Mouse (Mus musculus) splenic B cell, adult 2 months (primary cell): ENCODE measurements at regions not wholly inside any gene's neighbourhood (a gene's known extent, or its start where the extent isn't known, plus 50 kb on each side); places are given as distances from the start of the nearest gene placed in this dataset.

Experiments used
- DNase-seq: peaks from one replicate; pipeline ENCODE4 v3.0.0-alpha.2; 2011; ENCODE audit warnings: low read depth, low spot score
- H3K27me3 ChIP-seq: 2 replicates; pipeline ENCODE4 v1.6.1; 2012; ENCODE audit warnings: mild to moderate bottlenecking, low read length, moderate library complexity, mixed read lengths; ENCODE audit not compliant: control insufficient read depth, poor library complexity, insufficient read depth, severe bottlenecking
- H3K36me3 ChIP-seq: 2 replicates; pipeline ENCODE4 v1.6.1; 2012; ENCODE audit warnings: mild to moderate bottlenecking, low read length, moderate library complexity, mixed read lengths; ENCODE audit not compliant: control insufficient read depth, poor library complexity, insufficient read depth, severe bottlenecking

DNA sequence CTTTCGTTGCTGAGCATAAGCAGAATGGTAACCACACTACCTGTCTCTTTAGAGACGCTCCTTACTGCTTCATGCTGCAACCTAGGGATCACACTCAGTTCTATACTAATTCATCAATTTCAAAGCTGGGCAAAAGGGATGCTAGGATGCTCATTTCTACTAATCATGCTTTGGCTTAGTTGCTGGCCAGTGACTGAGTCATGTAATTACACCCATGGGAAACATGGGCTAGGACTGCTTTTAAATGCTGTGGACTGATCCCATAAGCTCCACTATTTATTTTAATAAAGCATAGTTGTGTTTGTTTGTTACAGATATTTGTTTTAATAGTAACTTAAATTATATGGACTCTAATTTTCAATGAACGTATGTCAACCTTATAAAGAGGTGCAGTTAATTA, 373.2 kb upstream of the Actbl2 start:
- no peaks in the 10 kb centered on the region for H3K36me3 ChIP-seq
- no peaks in the 10 kb centered on the region for H3K27me3 ChIP-seq
- DNase-seq, result no peak

DNA sequence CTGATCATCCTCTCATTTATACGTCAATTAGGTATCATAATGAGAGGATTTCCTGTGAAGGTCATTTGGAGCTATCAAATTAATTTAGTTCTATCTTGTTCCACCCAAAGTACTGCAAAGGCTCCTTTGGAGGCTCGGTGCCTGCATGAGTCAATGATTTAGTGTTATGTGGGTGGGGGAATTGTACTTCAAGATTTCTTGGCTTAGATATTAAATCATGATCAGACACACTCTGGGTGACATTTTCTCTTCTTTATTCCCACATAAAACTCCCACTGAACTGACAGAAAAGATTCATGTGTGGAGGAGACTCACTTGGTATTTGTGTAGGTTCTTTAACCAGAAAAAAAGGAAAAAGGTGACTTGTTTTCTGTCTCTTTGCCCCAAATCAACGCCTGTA, 372.6 kb upstream of the Actbl2 start:
- DNase-seq, result no peak
- H3K27me3 ChIP-seq, result no peaks in the 10 kb centered on the region
- no peaks in the 10 kb centered on the region for H3K36me3 ChIP-seq

DNA sequence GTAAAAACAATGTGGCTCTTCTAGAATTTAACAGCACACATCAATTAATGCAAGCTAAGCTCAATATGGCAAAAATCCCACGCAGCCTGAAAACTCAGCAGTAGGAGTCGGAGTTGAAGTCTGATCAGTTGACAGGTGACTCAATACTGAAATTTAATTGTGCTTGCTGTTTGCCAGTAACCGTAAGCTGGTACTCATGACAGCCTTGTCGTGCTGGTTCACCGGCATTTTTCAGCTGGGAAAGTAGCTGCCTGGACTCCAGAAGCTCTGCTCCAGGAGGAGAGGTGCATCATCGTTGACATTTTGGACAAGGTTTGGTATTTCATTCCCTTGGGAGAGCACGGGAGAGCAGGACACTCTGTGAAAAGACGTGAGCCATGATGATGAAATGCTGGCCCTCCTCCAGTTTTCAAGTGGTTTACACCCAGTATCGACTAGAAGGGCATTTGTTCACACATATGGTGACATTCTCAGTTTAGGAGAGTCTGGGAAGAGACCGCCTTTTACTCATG, 372.1 kb upstream of the Actbl2 start:
- no peaks in the 10 kb centered on the region for H3K27me3 ChIP-seq
- H3K36me3 ChIP-seq, result no peaks in the 10 kb centered on the region
- DNase-seq, result no peak

DNA sequence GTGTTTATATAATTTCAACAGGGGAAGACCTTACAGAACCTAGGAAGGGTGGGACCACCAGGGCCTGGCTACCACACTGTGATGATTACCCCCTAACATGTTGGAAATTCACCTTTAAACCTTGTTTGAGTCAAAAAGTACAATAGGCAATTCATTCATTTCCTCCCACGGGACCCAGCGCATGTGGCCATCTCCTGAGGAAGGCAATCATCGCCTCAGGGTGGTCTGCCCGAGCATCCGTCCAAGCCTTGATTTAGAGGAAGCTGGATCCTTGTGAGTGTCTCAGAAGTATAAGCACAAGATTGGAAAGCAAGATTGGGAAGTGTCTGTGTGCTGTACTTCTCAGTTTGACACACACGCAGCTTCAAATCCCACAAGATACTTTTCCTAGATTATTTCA, 360.9 kb upstream of the Actbl2 start:
- Histone ChIP-seq H3K27me3 (no peaks in the 10 kb centered on the region), H3K36me3 (no peaks in the 10 kb centered on the region)
- DNase-seq, result no peak

DNA sequence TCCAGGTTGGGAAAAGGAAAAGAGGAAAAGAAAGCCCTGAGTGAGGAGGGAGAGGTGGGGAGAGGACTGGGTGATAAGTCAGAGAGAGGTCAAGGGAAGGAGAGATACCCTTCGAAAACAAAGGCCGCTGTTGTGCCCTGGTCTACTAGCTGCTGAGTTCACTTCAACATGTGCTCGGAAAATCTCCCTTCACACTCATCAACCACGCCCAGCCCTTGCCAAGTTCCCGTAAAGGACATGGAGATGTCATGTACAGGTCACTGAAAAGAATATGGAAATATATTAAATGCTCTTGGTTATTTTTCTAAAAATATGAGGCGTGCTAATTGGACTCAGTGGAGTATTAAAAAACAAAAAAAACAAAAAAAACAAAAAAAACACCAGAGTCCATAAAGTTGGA, 359.5 kb upstream of the Actbl2 start:
- DNase-seq, result no peak
- H3K27me3 ChIP-seq, result no peaks in the 10 kb centered on the region
- H3K36me3 ChIP-seq, result no peaks in the 10 kb centered on the region

DNA sequence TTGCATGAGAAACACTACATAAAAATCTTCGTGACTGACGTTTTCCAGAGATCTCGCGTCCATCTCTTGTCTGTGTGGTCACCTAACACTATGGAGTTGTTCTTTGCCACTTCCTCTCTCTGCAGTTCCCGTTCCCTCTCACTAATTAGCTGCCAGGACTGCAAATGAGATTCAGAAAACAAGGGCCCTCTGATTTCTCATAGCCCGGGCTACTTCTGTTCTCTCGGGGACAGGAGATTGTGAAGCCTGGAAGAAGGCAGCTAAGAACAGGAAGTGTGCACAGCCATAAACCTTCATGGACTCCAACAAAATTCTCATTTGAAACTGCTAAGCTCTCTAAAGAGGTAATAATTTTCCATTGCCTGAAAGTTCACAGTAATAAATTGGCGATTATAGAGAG, 358.9 kb upstream of the Actbl2 start:
- Histone ChIP-seq H3K27me3 (no peaks in the 10 kb centered on the region), H3K36me3 (no peaks in the 10 kb centered on the region)
- DNase-seq, result no peak

DNA sequence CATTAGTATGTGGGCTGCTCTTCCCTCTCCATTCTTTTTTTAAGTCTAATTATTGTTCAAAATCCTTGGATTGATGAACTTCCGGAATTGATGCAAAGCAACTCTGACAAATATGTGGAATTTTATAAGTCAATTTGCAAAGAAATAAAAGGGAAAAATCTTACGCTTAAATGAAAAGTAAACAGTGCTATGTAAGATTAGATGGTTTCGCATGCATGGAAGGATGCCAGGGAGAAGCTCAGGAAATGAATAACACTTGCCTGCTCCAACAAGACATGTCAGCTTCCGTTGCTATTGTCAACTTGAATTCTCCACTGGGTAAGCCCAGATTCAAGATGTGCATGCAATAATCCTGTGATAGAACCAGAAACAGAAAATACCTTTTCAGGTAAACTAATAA, 357.2 kb upstream of the Actbl2 start:
- Histone ChIP-seq H3K36me3 (no peaks in the 10 kb centered on the region), H3K27me3 (no peaks in the 10 kb centered on the region)
- no peak for DNase-seq

DNA sequence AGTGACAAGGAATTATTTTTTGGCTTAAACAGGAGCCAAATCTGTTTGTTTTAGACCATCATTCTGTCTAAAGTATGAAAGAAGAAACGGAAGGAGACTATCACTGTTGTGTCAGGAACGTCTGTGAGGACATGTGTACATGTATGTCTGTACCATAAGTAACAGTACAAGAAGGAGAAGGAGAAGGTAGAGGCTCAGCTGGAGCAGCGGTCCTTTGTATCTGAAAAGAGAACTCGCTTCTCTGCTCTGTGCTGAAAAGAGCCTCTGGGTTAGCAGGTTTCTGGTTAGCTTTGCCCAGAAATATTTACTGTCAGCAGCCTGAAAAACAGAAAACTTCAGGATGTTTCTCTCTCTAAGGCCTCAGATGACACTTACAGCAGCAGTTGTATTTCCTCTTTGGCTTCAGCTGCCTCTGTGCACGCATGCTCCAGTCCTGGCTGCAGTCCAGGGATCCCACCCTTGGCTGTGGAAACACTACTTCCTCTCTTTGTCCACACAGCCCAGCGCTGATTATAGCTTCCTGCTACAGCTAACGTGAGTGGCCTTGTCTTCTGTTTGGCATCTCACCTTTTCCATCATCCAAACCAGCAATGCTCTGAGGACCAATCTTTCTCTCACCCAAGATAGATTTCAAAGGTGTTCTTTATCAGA, 351.7 kb upstream of the Actbl2 start:
- Histone ChIP-seq H3K36me3 (no peaks in the 10 kb centered on the region), H3K27me3 (no peaks in the 10 kb centered on the region)
- DNase-seq, result peak; percentile 1

DNA sequence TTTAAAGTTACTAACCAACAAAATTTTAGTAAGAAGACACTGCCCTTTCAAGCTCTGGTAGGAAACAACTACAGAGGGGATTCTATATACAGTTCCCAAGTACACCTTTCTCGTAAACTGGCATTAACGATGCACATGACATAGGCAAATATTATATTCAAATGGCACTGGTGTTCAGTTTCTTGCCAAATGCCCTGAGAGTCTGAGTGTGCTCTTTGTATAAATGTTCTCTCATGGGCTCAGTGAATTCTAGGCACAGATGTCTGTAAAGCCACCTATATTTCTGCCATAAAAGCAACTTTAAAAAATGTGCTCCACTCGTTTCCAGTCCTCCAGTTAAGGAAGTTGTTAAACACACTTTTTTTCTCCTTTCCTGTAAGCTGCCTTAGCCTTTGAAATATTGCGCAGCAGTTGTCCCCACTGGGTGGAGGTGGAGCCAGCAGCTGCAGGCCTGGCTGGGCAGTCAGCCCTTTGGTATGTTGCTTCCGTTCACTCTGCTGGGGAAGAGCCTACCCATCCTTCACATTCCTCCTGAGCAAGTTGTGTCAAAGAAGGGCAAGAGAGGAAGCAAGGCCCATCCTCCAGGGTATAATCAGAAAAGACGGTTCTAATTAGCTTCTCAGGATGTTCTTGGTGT, 347.4 kb upstream of the Actbl2 start:
- no peaks in the 10 kb centered on the region for H3K27me3 ChIP-seq
- H3K36me3 ChIP-seq, result no peaks in the 10 kb centered on the region
- DNase-seq, result no peak

DNA sequence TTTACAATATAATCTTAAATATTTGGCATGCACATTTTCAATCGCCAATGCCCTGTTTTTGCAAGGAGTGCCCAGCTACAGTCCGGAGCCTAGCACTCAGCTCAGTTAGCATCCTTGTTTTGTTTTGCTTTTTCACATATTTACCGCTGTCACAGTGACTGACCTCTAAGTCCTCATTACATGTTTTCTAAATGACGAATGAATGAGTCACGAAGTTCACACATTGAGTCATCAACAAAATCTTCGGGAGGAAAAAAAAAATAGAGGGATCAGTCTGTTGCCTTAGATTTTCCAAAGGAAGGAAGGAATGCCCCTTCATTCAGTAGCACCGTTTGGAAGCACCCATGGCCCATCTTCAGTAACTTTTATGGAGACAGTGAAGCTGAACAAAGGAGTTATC, 342.9 kb upstream of the Actbl2 start:
- DNase-seq, result no peak
- H3K36me3 ChIP-seq, result no peaks in the 10 kb centered on the region
- no peaks in the 10 kb centered on the region for H3K27me3 ChIP-seq

DNA sequence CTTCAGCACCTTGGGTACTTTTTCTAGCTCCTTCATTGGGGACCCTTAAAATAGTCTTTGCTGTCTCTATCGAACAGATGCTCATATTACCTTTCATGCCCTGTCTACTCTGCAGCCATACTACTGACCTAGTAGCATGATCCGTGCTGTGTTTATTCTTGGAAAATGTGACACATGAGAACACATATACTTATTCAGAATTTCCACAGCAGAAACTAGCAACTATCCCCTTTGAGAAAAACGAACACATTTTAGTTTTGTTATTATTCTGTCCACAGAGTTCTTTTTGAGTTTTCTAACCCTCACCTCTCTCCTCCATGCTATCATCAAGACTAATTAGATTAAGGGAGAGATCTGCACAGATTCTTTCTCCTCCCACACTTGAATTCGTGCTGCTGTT, 341.6 kb upstream of the Actbl2 start:
- no peak for DNase-seq
- no peaks in the 10 kb centered on the region for H3K36me3 ChIP-seq
- no peaks in the 10 kb centered on the region for H3K27me3 ChIP-seq

DNA sequence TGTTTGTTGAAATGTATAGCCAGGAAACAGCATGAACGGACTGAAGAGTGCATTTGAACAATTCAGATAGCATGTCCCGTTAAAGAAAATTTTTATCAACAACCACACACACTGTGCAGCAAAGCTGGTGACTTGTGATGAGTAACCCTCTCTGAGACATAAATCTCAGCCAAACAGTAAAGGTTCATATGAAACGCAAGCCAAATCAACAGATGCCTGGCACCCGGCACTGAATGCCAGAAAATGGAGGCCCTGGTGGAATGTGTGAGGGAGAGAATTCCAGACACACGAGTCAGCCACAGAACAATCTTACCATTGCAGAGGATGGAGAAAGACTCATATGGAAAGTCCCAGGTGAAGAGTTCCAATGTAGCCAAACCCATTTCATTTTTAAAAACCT, 341.1 kb upstream of the Actbl2 start:
- H3K27me3 ChIP-seq, result no peaks in the 10 kb centered on the region
- no peak for DNase-seq
- no peaks in the 10 kb centered on the region for H3K36me3 ChIP-seq

DNA sequence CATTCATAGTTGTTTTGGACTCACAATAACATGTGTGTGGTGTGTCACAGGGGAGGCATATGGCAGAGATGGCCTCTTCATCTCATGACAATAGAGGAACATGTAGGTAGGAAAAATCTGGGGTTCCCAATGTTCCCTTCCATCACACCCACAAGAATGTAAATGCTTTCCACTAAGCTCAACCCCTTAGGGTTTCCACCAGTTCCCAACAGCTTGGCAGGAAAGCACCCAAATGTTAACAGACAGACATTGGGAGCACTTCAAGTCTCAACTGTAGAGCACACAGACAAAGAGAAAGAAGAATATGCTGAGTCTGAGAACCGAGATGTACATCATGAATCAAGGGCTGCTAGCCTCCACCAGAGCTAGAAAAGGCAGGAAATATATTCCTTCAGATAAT, 339.7 kb upstream of the Actbl2 start:
- DNase-seq, result no peak
- Histone ChIP-seq H3K27me3 (no peaks in the 10 kb centered on the region), H3K36me3 (no peaks in the 10 kb centered on the region)

DNA sequence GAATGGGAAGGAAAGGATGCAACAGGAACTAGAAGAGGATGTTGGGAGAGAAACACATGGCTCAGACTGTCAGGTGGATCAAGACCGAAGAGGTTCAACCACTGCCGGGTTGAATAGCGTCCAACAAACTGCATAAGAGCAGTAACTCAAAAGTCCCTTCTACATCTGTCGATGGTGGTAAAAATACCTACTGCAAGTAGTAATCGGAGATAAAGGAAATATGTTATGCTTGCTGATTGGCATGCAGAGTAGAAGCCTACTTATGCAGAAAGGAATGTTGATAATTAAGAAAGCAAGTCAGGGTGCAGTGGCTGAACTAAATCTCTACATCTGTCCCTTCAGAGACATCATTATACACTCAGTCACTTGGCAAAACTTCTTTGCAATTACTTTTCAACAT, 330.9 kb upstream of the Actbl2 start:
- Histone ChIP-seq H3K36me3 (no peaks in the 10 kb centered on the region), H3K27me3 (no peaks in the 10 kb centered on the region)
- DNase-seq, result no peak

DNA sequence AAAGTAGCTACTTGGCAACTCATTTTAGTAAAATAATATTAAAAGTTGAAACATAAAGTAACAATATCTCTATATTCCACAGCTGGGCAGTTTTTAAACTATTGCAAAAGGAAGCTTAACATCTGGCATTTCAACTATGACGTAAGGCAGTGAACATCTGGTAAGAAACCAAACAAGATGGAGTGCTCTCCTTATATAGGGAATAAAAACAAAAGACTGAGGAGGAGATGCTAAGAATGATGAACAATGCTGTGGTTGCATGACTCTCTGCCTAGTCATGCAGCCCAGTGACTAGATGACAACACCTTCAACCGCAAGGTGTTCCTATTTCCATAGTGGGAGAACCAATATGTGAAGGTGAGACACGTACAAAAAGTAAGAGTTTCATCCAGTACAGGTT, 329.9 kb upstream of the Actbl2 start:
- Histone ChIP-seq H3K36me3 (no peaks in the 10 kb centered on the region), H3K27me3 (no peaks in the 10 kb centered on the region)
- DNase-seq, result no peak

DNA sequence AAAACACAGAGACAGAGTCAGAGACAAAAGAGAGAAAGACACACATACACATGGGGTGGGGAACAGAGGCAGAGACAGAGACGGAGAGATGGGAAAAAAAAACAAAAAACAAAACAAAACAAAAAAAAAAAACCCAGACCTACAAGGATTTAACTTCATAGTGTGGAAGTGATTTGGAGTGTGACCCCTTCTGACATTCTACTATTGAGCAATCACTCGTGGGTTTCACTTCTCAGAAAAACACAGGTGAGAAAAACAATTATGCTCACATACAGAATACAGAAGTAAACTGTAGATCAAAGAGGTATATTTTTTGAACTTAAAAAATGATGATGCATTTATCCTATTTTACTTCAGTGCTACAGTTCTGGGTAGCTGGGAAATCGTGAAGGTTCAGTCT, 326.7 kb upstream of the Actbl2 start:
- Histone ChIP-seq H3K27me3 (no peaks in the 10 kb centered on the region), H3K36me3 (no peaks in the 10 kb centered on the region)
- peak; percentile 0 for DNase-seq
